Mouse (Mus musculus) 3134 (cell line): ENCODE measurements around the gene Rgs3.

Experiments used
- DNase-seq: peaks from one replicate; pipeline ENCODE4 v3.0.0-alpha.2; 2011; ENCODE audit warnings: low spot score; ENCODE audit not compliant: insufficient read length; ENCODE audit errors: extremely low read depth

Gene Rgs3

DNA sequence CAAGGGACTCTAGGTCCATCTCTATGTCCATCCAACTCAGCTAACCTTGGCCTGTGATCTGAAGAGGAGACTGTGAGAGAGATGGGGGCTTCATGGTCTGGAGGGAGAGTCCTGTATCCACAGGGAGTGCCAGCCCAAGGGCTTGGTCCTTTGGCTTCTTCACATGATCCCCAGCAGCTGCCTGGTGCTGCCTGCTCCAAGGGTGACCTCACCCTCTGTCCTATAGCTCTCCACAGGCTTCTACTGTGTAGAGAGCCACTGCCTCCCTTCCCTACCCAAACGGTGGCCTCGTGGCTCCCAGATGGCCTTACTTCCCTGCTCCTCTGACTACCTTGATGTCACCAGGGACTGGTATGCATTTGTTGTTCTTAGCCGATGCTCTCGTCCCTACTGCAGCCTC lies 92.6 kb downstream of the Rgs3 start:
- DNase-seq = no peak

DNA sequence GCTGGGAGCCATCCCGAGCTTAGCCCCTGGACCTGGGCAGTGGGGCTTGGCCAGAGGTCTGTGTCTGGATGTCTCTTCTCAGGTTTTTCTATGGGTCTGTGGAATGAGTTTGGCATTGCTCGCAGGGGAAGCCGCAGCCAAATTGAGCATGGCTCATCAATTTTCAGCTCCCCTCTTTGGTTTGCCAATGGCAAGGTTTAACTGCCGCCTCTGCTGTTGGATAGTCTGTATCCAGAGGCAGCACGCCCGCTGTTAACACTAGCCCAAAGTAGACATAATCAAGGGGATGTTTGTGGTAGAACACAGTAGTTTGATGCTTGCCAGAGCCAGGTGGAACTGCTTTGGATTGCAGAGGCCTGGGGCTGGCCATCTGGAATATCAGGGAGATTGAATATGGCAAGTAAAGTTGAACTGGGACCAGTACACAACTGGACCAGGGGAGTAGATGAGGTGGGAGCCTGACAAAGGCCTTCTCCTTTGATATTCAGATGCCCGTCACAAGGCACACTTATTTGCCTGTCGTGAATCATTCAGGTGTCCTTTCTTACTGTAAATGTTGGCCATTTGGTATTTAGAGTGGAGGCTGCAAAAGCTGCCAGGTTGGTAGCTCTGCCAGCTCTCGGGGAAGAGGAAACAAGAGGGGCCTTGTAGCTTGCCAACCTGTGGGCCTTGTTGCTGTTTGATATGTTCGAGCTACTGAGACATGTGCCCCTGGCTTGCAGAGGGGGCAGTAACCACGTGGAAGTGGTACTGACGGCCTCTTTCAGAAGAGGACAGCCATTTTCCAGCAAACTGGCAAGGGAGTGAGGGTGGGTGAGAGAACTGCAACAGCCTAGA lies 93.5 kb downstream of the Rgs3 start:
- DNase-seq = no peak

- DNase-seq = no peak
Measured at GRCm38 (mm10) chr4:62653922-62654661, 94.4 kb downstream of the Rgs3 start.

GRCm38 (mm10) chr4:62659264-62659663 lies 99.6 kb downstream of the Rgs3 start:
- no peak for DNase-seq

DNA sequence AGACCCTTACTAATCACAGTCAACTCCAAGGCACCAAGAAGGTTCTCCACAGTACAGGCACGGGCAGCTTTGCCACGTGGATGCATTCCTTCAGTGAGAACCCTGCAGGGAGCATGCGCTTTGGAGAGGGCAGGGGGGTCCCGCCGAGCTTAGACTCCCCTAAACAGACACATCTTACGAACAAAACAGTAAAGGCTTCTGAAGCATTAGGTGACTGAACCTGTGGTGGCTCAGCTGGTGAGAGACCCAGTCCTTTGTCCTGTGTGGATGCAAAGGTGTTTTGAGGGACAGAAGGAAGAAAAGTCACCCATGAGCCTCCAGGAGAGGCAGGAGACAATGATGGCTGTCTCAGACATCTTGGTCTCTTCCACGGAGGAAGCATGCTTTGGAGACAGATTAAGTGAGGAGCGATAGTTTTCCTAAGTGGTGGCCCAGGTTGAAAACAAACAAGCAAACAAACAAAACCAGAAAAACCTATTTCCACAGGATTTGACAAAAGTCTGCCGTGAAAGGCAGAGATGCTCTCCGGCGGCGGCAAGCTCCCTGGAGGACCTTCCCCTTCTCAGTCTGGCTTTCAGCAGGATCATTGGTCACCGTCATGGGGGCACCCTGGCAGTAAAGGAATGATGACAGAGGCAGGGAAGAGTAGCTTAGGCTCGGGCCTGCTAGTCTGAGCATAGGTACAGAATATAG lies 100.4 kb downstream of the Rgs3 start:
- DNase-seq = no peak

- DNase-seq = peak; percentile 54
Measured at GRCm38 (mm10) chr4:62660554-62660864, 100.9 kb downstream of the Rgs3 start.

- peak; percentile 55 for DNase-seq
Measured at GRCm38 (mm10) chr4:62661311-62661849, 101.7 kb downstream of the Rgs3 start.

DNA sequence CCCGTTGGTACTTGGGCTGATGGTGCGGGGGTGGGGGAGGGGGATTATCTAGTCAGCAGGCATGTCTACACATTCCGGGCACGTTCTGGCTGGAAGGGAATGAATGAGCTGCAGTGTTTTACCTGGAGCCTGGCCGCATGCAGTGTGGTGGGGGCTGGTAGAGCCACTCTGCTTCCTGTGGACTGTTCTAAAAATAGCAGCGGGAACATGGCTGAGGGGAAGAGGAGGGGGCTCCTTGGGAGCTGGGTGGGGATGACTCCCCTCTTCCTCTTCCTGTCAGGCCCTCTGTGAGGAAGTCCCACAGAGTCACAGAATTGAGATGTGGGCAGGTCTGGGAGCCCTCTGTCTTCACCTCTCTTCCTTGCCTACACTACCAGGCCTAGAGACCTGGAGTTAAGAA lies 103.7 kb downstream of the Rgs3 start:
- DNase-seq = no peak

DNA sequence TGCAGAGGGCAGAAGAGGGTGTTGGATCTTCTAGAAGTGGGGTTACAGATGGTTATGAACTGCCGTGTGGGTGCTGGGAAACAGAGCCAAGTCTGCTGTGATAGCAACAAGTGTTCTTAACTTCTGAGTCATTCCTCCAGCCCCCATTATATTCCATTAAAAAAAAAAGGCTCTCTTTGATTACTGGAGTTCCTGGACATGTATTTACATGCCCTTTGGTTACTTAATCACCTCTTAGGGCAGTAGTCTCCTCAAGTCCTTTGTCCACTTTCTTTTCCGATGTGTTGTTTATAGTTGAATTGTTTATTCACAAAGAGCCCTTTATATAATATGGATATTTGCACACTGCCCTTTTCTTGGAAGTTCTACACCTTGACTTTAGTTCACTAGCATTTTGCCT lies 106.2 kb downstream of the Rgs3 start:
- DNase-seq = no peak

DNA sequence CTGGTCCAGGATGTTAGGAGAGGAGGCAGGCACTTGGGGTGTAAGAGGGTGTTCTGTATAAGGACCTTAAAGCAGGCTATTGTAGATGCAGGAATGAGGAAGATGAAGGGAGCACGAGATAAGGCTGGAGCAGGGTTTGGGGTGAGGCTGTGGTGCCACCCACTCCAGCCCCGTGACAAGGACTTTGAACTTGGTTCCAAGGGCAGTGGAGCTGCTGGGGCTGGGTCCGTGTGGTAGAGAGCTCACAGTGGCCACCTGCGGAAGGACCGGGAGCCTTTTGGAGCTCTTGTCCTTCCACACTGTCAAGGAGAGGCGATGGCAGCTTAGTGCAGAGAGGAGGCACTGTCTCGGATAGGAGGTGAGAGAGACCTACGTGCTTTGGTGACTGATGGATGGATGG lies 109.0 kb downstream of the Rgs3 start:
- no peak for DNase-seq

DNA sequence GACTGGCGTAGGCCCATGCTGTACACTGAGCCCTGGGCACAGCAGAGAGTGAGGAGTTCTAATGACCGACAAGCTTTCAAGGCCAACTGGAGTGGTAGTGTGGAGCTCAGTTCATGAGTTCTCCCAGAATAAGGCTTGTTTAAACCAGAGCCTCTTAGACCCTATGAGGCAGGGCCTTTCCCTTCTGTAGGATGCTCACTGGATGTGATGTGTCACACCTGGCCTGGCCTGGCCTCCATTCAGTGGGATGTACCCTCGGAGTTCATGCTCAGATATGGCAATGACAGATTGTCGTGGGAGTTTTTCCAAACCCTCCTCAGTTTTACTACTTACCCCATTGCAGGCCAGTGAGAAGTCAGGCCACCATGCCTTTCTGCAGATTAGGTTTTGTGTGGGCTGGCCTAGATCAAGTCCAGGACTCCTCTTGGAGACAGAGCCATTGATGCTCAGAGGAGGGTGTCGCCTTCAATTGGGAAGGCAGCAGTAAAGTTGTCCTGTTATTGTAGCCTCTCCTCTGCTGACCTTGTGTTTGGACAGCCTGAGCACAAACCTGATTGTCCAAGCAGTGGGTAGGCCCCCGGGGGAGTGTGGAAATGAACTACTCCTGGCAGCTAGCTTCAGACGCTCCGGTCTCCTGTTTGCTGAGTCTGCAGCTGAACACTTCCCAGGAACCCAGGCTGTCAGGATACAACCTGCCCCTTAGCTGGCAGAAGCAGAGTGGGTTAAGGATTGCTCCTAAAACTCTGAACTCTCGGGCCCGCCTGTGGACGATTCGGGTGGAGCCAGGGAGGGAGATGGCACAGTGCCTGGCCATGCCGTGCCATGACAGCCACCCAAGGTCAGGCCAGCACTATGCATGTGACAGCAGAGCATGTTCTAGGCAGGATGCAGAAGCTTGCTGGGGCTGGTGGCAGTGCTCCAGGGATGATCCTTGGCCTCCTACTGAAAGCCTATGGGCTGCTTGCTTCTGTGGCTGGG lies 109.7 kb downstream of the Rgs3 start:
- peak; percentile 59 for DNase-seq

- no peak for DNase-seq
Measured at GRCm38 (mm10) chr4:62673531-62674030, 113.9 kb downstream of the Rgs3 start.

DNA sequence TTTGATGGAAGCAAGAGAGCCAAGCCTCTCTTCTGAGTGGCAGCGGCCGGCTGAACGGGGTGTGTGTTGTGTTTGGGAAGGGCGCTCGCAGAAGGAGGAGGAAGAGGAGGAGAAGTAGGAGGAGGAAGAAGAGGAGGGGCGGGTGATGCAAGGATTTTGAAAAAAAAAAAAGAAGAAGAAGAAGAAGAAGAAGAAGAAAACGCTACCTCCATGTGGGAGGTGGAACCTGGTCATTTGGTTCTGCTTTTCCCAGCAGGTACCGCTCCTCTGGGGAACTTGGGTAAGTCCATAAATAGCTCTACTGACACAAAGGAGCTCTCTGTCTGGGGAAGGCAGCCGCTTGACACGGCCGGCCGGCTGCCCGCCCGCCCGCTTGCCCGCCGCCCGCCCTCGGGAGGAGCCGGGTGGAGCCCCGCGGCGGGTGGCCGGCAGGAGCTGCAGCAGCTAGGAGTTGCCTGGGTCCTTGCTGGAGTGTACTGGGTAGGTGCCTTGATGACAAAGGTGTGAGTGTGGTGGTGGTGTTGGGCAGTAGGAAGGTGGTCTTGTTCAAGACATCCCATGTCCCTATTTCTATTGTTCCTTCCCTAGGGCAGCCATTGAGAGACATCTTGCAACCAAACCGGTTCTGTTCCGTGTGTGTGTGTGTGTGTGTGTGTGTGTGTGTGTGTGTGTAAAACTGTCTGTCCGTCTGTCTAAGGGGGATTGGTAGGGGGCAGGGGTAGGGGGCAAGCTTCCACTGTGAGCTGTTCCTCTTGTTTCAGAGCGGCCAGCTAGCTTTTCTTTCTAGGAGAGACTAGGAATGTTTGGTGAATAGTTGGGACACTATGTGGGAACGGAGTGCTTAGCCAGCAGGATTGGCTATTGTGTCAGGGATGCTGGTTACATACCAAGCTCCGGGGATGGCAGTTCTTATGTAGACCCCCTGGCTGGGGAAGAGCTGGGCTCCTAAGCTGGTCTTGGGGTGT lies 114.7 kb downstream of the Rgs3 start:
- peak; percentile 59 for DNase-seq

DNA sequence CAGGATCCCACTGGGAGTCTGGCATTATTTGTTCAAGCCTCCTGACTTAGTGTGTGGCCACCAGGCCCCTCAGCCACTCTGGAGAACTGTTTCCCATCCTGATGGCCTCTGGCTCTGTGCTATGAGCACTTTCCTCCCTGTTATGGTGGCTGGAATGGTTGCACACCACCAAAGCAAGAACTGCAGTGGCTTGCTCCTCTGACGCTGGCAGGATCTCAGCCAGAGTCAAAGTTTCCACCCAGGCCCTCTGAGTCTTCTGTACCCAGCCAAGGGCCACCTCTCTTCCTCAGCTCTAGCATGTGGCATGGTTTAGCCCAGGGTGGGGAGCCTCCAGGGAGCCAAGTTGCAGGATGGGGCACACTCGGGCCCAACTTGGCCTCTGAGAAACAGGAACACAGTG lies 115.7 kb downstream of the Rgs3 start:
- DNase-seq = no peak

GRCm38 (mm10) chr4:62677047-62677737 lies 117.5 kb downstream of the Rgs3 start:
- DNase-seq = no peak

- no peak for DNase-seq
Measured at GRCm38 (mm10) chr4:62679157-62679556, 119.5 kb downstream of the Rgs3 start.

- no peak for DNase-seq
Measured at GRCm38 (mm10) chr4:62681467-62681866, 121.8 kb downstream of the Rgs3 start.

DNA sequence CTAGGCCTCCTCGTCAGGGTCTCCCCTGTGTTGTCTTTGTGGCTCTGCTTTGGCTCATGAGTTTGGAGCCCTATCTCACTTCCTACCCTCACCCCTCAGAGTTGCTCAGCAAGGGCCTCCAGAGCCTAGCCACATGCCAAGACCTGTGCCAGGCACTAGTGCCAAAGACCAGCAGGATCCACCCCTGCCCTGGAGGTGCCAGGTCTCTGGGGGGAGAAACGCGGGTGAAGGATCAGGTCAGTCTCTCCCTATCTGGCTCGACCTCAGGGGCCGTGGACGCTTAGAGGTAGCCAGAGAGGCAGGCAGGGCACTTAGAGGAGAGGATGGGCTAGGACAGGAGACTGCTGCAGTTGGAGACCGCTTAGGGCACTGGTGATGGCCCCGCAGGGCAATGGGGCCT lies 122.7 kb downstream of the Rgs3 start:
- no peak for DNase-seq
